19 mouse cellular contexts compared by ENCODE assay signal in genomic region chr1:36839858-36840257, GRCm38 (mm10).
DNase-seq lines count a peak whose midpoint lies in the region; ATAC-seq lines count a peak whose summit lies in the region.
"Had no signal": no experiment of that assay in that cellular context is flagged by ENCODE, and none has a peak within 500 bp of the region (broad histone marks: within the 10 kb centered on the region; RNA-seq: fewer than 3 reads in every experiment).

No protein-coding gene starts in this region.

- no peak overlapping the region for H3K27ac ChIP-seq in heart, embryonic 12.5 days (ENCODE audit: poor library complexity, severe bottlenecking)
- H3K27ac ChIP-seq in neural tube, embryonic 15.5 days (replicated peaks), result no peak overlapping the region
- H3K27ac ChIP-seq: embryonic facial prominence, embryonic 10.5 days; forebrain, embryonic 13.5 days; heart, embryonic 15.5 days; hindbrain, embryonic 13.5 days; hindbrain, postnatal 0 days; intestine, embryonic 15.5 days; kidney, embryonic 15.5 days had no signal

- H3K4me3 ChIP-seq in heart, embryonic 12.5 days, result no peak overlapping the region
- H3K4me3 ChIP-seq in neural tube, embryonic 15.5 days (replicated peaks), result no peak overlapping the region
- H3K4me3 ChIP-seq: embryonic facial prominence, embryonic 10.5 days; forebrain, embryonic 13.5 days; heart, embryonic 15.5 days; hindbrain, embryonic 13.5 days; intestine, embryonic 15.5 days; kidney, embryonic 15.5 days had no signal

- no peak overlapping the region for H3K9ac ChIP-seq in heart, embryonic 12.5 days
- H3K9ac ChIP-seq in neural tube, embryonic 15.5 days (replicated peaks), result no peak overlapping the region
- H3K9ac ChIP-seq: forebrain, embryonic 13.5 days; forebrain, postnatal 0 days; heart, embryonic 15.5 days; hindbrain, embryonic 13.5 days; intestine, embryonic 15.5 days; kidney, embryonic 15.5 days had no signal

- peaks cover 3% of the 10 kb centered on the region for H3K4me1 ChIP-seq in heart, embryonic 12.5 days (replicated peaks)
- H3K4me1 ChIP-seq in neural tube, embryonic 15.5 days, result peaks cover 2% of the 10 kb centered on the region; the same call in 1 of the 2 replicates
- H3K4me1 ChIP-seq: hindbrain, embryonic 13.5 days; intestine, embryonic 15.5 days had no signal

- intact Hi-C loops in heart, postnatal 25 days (cut with DNase I), result loop anchor here (5.0 kb wide), 1 partner anchor 77 kb away; no protein-coding TSS in a partner anchor
- intact Hi-C loops in heart, postnatal 10 days (cut with DNase I), result loop anchor here (5.0 kb wide), 1 partner anchor 82 kb away; no protein-coding TSS in a partner anchor

- H3K36me3 ChIP-seq in heart, embryonic 12.5 days, result peaks cover 35% of the 10 kb centered on the region
- peaks cover 17% of the 10 kb centered on the region for H3K36me3 ChIP-seq in neural tube, embryonic 15.5 days

- H3K9me3 ChIP-seq in heart, embryonic 12.5 days (replicated peaks), result no peaks in the 10 kb centered on the region
- H3K9me3 ChIP-seq in neural tube, embryonic 15.5 days (replicated peaks), result no peaks in the 10 kb centered on the region
- H3K9me3 ChIP-seq: embryonic facial prominence, embryonic 10.5 days; forebrain, embryonic 13.5 days; heart, embryonic 15.5 days; hindbrain, embryonic 13.5 days; intestine, embryonic 15.5 days; kidney, embryonic 15.5 days had no signal

- no peak for ATAC-seq in heart, embryonic 12.5 days (ENCODE audit: insufficient number of reproducible peaks, low FRiP score)
- ATAC-seq in megakaryocyte-erythroid progenitor cell, adult 5-6 weeks (replicated peaks; ENCODE audit: low FRiP score, low TSS enrichment, poor library complexity, severe bottlenecking), result 0 out of 2 replicates have a peak, but pooled peaks have one; percentile 23
- no peak for ATAC-seq in neural tube, embryonic 15.5 days (ENCODE audit: low FRiP score)
- ATAC-seq: forebrain, embryonic 13.5 days; forebrain, postnatal 0 days; hindbrain, postnatal 0 days; intestine, embryonic 15.5 days had no signal

- H3K27me3 ChIP-seq in heart, embryonic 12.5 days (replicated peaks), result no peaks in the 10 kb centered on the region
- H3K27me3 ChIP-seq in neural tube, embryonic 15.5 days (replicated peaks), result no peaks in the 10 kb centered on the region
- H3K27me3 ChIP-seq: forebrain, embryonic 13.5 days; heart, embryonic 15.5 days; hindbrain, embryonic 13.5 days; intestine, embryonic 15.5 days; kidney, embryonic 15.5 days had no signal

- no peak overlapping the region for H3K4me2 ChIP-seq in heart, embryonic 12.5 days
- no peak overlapping the region for H3K4me2 ChIP-seq in neural tube, embryonic 15.5 days
- H3K4me2 ChIP-seq: forebrain, embryonic 13.5 days; heart, embryonic 15.5 days; hindbrain, embryonic 13.5 days; intestine, embryonic 15.5 days; kidney, embryonic 15.5 days had no signal

- WGBS in heart, embryonic 12.5 days, result 81% methylated on average over 3 of the region's 3 CpGs
- WGBS in neural tube, embryonic 15.5 days, result 88% methylated on average over 3 of the region's 3 CpGs

- DNase-seq in adrenal gland, postnatal 36 days, result peak; percentile 11 to 22
- no peak for DNase-seq in adrenal gland, adult (ENCODE audit: inconsistent age in 2 of 2, low spot score in 1 of 2)
- DNase-seq in heart, adult 18-20 months, result peak; percentile 47 to 74
- DNase-seq in heart, postnatal 25 days (ENCODE audit: low spot score), result no peak
- peak; percentile 50 to 58 for DNase-seq in heart, postnatal 10 days
- DNase-seq: cerebellum, adult 2 months; cerebellum, postnatal 10 days; forebrain, postnatal 0 days; kidney, adult 2 months had no signal

Comparison
In these comparisons a context has a peak if more than half of its experiments do, and no peak if none do; other contexts are left out.
1. DNase-seq: peak in adrenal gland, postnatal 36 days (2 of 2), heart, adult 18-20 months (2 of 2) and heart, postnatal 10 days (2 of 2); none in adrenal gland, adult (0 of 2) and heart, postnatal 25 days (single experiment).